Mouse (Mus musculus) kidney, embryonic 16.5 days (tissue): ENCODE measurements at regions not wholly inside any gene's neighbourhood (a gene's known extent, or its start where the extent isn't known, plus 50 kb on each side); places are given as distances from the start of the nearest gene placed in this dataset.

ENCODE experiments used
- ATAC-seq: fragments of 200-750 bp; cut with Nextera tagmentation; 2 replicates; pipeline ENCODE4 v1.8.0; 2017; ENCODE audit warnings: moderate TSS enrichment; ENCODE audit not compliant: low FRiP score, low TSS enrichment
- H3K27ac ChIP-seq: fragments of 300-500 bp; sonication (generic); 2 replicates; pipeline ENCODE4 v1.5.1; 2014; ENCODE audit warnings: low read length
- H3K27me3 ChIP-seq: fragments of 300-500 bp; sonication (generic); 2 replicates; pipeline ENCODE4 v1.6.1; 2014; ENCODE audit warnings: low read length, control low read depth, mixed read lengths; ENCODE audit not compliant: insufficient read depth
- H3K36me3 ChIP-seq: fragments of 300-500 bp; sonication (generic); 2 replicates; pipeline ENCODE4 v1.6.1; 2014; ENCODE audit warnings: low read length, control low read depth, mixed read lengths; ENCODE audit not compliant: insufficient read depth
- H3K4me1 ChIP-seq: fragments of 300-500 bp; sonication (generic); 2 replicates; pipeline ENCODE4 v1.6.1; 2014; ENCODE audit warnings: low read length, control low read depth, mixed read lengths; ENCODE audit not compliant: insufficient read depth
- H3K4me2 ChIP-seq: fragments of 300-500 bp; sonication (generic); replicated peaks from 2 replicates; pipeline ENCODE4 v1.6.1; 2014; ENCODE audit warnings: low read depth, low read length
- H3K4me3 ChIP-seq: fragments of 300-500 bp; sonication (generic); 2 replicates; pipeline ENCODE4 v1.5.1; 2014; ENCODE audit warnings: mild to moderate bottlenecking, low read length
- H3K9ac ChIP-seq: fragments of 300-500 bp; sonication (generic); replicated peaks from 2 replicates; pipeline ENCODE4 v1.6.1; 2014; ENCODE audit warnings: low read length
- H3K9me3 ChIP-seq: fragments of 300-500 bp; sonication (generic); 2 replicates; pipeline ENCODE4 v1.6.1; 2016; ENCODE audit warnings: low read length, control low read depth
- WGBS: fragments of 180-500 bp; shearing (Covaris S2); extraction: QIAGEN DNeasy Blood & Tissue Kit; methylation state at CpG from one replicate; pipeline ENCODE4 v1.1.7; 2014; 5-methylcytosine and 5-hydroxymethylcytosine counted together

DNA sequence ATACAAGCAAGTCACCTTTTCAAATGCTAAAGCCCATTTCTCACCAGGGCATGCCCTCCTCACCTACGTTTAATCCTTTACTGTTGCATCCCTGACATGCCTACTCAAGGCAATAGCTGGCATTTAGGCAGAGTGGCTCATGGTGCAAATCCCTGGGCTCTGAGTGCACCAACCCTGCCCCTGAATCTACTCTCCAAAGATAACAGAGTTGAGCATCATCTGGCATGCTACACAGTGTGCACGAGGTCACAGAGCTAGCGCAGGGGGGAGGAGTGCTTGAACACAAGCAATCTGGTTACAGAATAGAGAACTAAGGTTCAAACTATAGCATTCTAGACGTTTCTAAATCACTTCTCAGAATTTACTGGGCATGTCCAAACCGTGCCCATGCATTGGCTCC is 161.6 kb upstream of the Fstl4 start:
- Histone ChIP-seq H3K4me2 (no peak overlapping the region), H3K9me3 (no peaks in the 10 kb centered on the region), H3K4me1 (no peaks in the 10 kb centered on the region), H3K4me3 (no peak overlapping the region), H3K36me3 (no peaks in the 10 kb centered on the region), H3K27me3 (no peaks in the 10 kb centered on the region), H3K27ac (no peak overlapping the region), H3K9ac (no peak overlapping the region)
- 77% methylated on average over 5 of the region's 5 CpGs for WGBS
- no peak for ATAC-seq

DNA sequence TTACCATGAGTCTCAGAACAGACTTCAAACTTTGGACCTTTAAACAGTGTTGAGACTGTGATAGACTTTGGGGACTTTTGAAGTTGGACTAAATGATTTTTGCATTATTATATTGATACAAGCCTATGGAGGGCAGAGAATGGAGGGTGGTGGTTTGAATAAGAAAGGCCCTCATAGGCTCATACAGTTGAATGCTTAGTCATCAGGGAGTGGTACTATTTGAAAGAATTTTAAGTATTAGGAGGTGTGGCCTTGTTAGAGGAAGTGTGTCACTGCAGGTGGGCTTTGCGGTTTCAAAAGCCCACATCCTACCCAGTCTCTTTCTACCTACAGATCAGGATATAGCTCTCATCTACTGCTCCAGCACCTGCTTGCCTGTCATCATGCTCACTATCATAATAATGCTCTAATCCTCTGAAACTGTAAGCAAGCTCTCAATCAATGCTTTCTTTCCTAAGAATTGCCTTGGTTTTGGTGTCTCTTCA is 153.7 kb upstream of the Fstl4 start:
- 100% methylated on average over 1 of the region's 1 CpGs for WGBS
- Histone ChIP-seq H3K4me3 (no peak overlapping the region), H3K9ac (no peak overlapping the region), H3K27ac (no peak overlapping the region), H3K27me3 (no peaks in the 10 kb centered on the region), H3K4me2 (no peak overlapping the region), H3K9me3 (peaks cover 10% of the 10 kb centered on the region), H3K36me3 (no peaks in the 10 kb centered on the region), H3K4me1 (no peaks in the 10 kb centered on the region)
- ATAC-seq = no peak

DNA sequence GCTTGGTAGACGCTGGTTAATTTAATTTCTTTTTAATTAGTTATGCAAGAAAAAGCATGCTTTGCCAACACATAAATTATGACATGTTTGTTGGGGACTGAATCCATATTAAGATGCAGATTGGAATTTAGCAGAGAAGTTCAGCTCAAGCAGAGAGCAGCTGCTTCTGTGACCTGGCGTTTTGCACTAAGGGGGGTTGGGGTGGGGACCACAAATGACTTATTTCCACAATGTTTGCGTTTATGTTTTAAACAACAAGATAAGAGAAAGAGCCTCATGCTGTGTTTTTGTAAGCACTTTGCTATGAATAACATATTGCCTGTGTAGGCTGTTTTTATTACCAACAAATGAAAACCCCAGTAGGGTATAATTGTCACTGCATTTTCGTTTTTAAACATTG is 148.8 kb upstream of the Fstl4 start:
- H3K9ac ChIP-seq = no peak overlapping the region
- H3K27me3 ChIP-seq = no peaks in the 10 kb centered on the region
- no peak overlapping the region for H3K4me3 ChIP-seq
- no peaks in the 10 kb centered on the region for H3K9me3 ChIP-seq
- H3K36me3 ChIP-seq = no peaks in the 10 kb centered on the region
- ATAC-seq = no peak
- no peak overlapping the region for H3K4me2 ChIP-seq
- WGBS = 63% methylated on average over 4 of the region's 4 CpGs
- no peak overlapping the region for H3K27ac ChIP-seq
- no peaks in the 10 kb centered on the region for H3K4me1 ChIP-seq

DNA sequence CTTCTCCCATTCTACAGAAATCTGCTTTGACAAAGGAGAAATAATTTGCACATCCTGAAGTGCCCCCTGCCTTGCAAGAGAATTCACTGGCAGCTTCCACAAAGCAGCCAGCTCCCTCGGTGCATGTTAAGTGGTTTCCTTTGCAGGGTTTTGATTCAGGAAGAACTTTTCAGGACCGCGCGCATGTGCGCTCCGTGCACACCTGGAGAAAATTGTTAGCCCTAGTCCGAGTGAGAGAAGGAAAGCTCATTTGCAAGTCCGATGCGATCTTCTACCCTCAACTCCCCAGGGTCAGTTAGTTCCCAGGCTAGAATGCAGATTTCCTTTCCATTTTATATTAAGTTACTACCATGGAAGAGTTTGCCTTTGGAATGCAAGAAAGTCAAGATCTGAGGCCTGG is 145.8 kb upstream of the Fstl4 start:
- 45% methylated on average over 9 of the region's 9 CpGs for WGBS
- Histone ChIP-seq H3K4me2 (no peak overlapping the region), H3K27ac (no peak overlapping the region), H3K4me3 (no peak overlapping the region), H3K36me3 (no peaks in the 10 kb centered on the region), H3K4me1 (no peaks in the 10 kb centered on the region), H3K9ac (no peak overlapping the region), H3K27me3 (no peaks in the 10 kb centered on the region), H3K9me3 (no peaks in the 10 kb centered on the region)
- no peak for ATAC-seq

DNA sequence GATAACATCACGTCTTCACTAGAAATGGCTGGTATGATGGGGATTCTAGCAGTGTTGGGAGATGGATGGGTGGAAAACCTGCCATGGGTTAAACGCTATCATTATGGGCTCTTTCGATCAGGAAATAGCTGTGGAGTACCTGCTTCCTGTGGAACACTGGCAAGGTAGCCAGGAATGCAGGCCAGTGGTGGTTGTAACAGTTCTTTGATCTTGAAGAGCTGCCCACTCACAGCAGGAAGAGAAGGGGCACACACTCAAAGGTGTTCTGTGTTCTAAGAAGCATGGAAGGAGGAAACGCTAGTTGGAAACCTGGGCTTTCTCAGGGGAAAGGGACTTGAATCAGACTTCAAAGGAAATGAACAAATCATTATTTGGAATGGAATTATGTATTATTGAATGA is 141.6 kb upstream of the Fstl4 start:
- no peaks in the 10 kb centered on the region for H3K4me1 ChIP-seq
- no peaks in the 10 kb centered on the region for H3K36me3 ChIP-seq
- no peak overlapping the region for H3K27ac ChIP-seq
- WGBS = 61% methylated on average over 4 of the region's 4 CpGs
- no peak for ATAC-seq
- H3K4me2 ChIP-seq = no peak overlapping the region
- no peak overlapping the region for H3K9ac ChIP-seq
- no peaks in the 10 kb centered on the region for H3K9me3 ChIP-seq
- H3K27me3 ChIP-seq = no peaks in the 10 kb centered on the region
- H3K4me3 ChIP-seq = no peak overlapping the region

DNA sequence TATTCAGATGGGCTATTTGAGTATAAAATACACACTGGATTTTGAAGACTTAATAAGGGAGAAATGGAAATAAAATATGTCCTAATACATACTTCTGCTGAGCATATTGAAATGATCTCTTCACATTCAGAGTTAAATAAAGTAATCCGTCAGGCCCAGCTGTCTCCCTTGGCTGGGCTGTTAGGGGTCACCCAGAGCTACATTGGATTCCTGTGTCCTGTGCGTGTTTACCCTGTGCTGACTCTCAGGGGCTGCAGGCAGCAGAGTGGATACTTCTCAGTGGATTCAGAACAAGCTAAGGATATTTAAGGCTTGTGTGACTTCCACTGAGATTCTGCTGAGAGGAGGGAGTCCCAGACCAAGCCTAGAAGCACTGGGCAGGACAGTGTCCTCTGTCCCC is 135.6 kb upstream of the Fstl4 start:
- H3K9me3 ChIP-seq = no peaks in the 10 kb centered on the region
- H3K27ac ChIP-seq = no peak overlapping the region
- H3K9ac ChIP-seq = no peak overlapping the region
- no peak overlapping the region for H3K4me3 ChIP-seq
- H3K27me3 ChIP-seq = no peaks in the 10 kb centered on the region
- 66% methylated on average over 2 of the region's 2 CpGs for WGBS
- H3K36me3 ChIP-seq = no peaks in the 10 kb centered on the region
- H3K4me2 ChIP-seq = no peak overlapping the region
- no peak for ATAC-seq
- H3K4me1 ChIP-seq = no peaks in the 10 kb centered on the region

DNA sequence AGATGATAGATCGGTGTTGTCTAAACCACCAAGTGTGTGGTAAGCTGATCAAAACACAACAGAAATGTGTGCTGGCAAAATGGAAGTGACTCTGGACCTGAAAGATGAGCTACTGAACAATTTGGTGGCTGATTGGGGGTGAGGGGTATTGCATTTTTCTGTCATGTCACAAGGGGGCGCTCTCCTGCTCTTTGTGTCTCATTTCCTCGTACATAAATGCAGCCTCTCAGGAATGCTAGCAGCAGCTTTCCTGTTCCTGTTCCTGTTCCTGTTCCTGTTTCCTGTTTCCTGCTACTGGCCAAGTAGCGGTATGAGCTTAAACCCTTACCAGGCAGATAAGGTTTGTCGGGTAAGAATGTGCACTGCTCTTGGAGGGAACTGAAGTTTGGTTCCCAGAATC is 134.7 kb upstream of the Fstl4 start:
- Histone ChIP-seq H3K9ac (no peak overlapping the region), H3K9me3 (no peaks in the 10 kb centered on the region), H3K27me3 (no peaks in the 10 kb centered on the region), H3K4me1 (no peaks in the 10 kb centered on the region), H3K27ac (no peak overlapping the region), H3K4me3 (no peak overlapping the region), H3K36me3 (no peaks in the 10 kb centered on the region), H3K4me2 (no peak overlapping the region)
- no peak for ATAC-seq
- 60% methylated on average over 5 of the region's 5 CpGs for WGBS

DNA sequence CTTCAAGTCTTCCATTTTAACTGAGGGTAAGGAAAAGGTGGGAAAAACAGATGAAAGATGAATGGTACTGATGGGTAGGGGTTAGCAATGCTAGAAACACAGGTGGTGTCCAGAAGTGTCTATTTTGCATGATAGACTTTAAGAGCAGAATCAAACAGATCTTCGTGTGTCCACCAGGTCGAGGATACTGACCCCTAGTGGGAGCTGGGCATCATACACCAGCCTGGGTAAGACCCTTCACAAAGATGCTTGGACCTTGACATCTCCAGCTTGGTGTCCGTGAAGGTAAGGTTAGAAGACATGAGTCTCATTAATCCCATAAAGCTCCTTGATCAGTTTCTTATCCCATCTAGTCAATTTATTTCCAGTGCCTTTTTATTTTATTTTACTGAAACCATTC is 132.9 kb upstream of the Fstl4 start:
- H3K4me3 ChIP-seq = no peak overlapping the region
- no peak overlapping the region for H3K27ac ChIP-seq
- no peaks in the 10 kb centered on the region for H3K27me3 ChIP-seq
- no peak overlapping the region for H3K9ac ChIP-seq
- no peak for ATAC-seq
- no peaks in the 10 kb centered on the region for H3K9me3 ChIP-seq
- WGBS = 54% methylated on average over 3 of the region's 3 CpGs
- no peaks in the 10 kb centered on the region for H3K36me3 ChIP-seq
- no peaks in the 10 kb centered on the region for H3K4me1 ChIP-seq
- no peak overlapping the region for H3K4me2 ChIP-seq

DNA sequence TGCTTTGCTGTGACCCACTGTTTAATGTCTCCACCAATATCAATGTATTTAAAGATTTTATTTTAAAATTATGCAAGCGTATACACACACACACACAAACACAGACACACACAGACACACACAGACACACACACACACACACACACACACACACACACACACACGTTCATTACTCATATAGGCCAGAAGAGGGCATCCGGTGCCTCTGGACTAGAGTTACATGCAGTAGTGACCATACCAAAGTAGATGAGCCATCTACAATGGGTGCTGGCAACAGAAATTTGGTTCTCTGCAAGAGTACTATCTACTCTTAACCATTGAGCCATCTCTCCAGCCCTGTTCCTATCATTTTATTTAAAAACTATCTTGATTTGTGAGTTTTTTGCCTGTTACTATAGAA is 130.2 kb upstream of the Fstl4 start:
- WGBS = 69% methylated on average over 3 of the region's 3 CpGs

DNA sequence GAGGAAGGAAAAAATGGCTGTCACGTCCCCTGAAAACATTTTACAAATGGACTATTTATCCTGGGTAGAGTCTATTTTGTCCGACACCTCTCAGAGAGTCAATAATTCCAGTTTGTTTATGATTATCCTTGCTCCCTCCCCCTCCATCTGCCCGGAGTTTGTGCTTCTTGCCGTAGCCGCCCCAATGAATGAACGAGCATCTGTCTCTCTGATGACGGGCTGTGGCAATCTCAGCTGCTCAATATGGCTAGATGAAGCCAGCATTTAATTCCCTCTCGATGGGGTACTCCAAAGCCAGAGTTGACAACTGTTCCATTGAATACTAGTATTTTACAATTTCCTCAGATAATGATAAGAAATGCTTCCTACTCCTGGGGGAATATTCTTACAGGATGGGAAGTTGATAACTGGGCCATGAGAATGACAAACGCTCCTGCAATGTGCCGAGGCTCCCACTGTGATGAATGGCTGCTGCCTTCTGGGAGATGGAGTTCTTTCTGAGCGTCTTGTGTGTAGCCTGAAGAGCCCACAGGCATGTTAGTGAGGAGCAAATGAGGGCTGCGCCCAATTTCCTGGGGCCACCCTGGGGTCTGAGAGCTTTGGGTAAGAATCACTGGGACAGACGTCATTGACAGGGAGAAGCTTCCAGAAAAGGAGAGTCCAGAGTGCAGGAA is 128.6 kb upstream of the Fstl4 start:
- H3K36me3 ChIP-seq = no peaks in the 10 kb centered on the region
- no peak overlapping the region for H3K4me3 ChIP-seq
- H3K9me3 ChIP-seq = no peaks in the 10 kb centered on the region
- no peak overlapping the region for H3K4me2 ChIP-seq
- H3K9ac ChIP-seq = no peak overlapping the region
- no peaks in the 10 kb centered on the region for H3K4me1 ChIP-seq
- H3K27ac ChIP-seq = no peak overlapping the region
- 66% methylated on average over 13 of the region's 13 CpGs for WGBS
- peaks cover 2% of the 10 kb centered on the region; the same call in 1 of the 2 replicates for H3K27me3 ChIP-seq
- no peak for ATAC-seq

More for the DNA sequence above, 130.2 kb upstream of the Fstl4 start:
- H3K27me3 ChIP-seq = no peaks in the 10 kb centered on the region
- no peaks in the 10 kb centered on the region for H3K36me3 ChIP-seq
- no peak overlapping the region for H3K27ac ChIP-seq
- H3K9ac ChIP-seq = no peak overlapping the region
- H3K4me1 ChIP-seq = no peaks in the 10 kb centered on the region
- no peak overlapping the region for H3K4me2 ChIP-seq
- no peak overlapping the region for H3K4me3 ChIP-seq
- no peaks in the 10 kb centered on the region for H3K9me3 ChIP-seq
- ATAC-seq = no peak
